Mouse (Mus musculus) cerebellum, adult 18-20 months (tissue): ENCODE data around the gene Atp2c2.

Experiments used
- DNase-seq, 2 experiments: peaks; one replicate each; pipeline ENCODE4 v3.0.0; 2021

Atp2c2 gene

DNA sequence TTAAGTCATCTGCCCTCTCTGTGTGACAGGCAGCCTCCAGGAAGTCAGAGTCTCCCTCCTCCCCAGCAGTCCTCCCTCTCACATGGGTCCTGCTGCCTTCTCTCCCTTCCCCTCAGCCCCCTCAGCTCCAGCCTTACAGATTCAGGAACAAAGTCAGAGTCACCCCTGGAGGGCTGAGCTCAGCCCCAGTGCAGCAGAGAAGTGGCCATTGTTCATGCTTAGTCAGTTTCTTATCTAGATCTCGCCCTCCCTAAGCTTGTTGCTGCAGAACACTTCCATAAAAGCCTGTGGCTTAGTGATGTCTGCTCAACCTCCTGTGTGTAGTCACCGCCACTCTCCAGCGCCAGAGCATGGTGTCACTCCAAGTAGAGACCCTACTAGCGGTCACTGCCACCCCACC lies 44.8 kb downstream of the Atp2c2 start:
- no peak for DNase-seq

DNA sequence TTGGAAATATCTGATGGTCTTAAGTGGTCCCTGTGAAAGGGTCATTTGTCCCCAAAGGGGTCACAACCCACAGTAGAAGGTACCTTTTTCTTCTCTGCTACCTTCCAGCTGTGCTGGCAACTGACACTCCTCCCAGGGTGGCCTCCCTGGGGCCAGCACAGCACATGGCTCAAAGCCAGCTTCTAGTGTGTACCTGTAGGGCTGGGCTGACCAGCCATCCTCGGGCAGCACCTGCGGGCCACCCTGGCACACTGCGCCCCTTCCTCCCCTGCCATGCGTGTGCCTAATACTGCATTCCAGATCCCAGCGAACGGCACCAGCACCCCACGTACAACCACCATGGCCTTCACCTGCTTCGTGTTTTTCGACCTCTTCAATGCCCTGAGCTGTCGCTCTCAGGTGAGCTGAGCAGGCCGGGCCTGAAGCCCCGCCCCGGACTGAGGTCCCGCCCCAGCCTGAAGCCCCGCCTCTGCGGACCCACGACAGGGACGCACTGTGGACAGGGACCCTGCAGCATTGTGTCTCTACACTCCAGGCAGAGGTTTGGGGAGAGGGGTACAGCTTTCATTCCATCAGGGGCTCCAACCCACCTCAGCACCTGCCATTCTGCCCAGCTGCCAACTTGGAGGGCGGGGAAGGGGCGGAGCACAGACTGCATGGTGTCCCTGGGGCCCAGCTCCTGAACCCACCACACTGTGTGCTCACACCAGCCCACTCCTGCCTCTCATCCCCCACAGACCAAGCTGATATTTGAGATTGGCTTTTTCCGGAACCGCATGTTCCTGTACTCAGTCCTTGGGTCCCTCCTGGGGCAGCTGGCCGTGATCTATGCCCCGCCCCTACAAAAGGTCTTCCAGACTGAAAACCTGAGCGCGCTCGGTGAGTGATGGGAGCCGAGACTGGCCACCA lies 55.7 kb downstream of the Atp2c2 start:
- no peak for DNase-seq

DNA sequence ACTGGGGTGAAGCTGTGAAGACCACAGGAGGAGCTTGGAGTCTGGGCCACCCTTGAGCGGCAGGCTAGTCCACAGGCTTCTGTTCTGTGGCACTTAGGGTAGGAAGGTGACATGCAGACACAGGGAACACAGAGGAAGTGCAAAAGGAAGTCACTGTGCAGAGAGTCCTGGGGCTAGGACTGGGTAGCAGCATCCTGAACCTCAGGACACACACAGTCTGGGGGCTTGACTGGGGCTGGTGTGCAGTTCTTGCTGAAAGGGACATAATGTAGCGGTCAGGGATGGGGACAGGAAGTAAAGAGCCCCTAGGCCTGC lies 56.3 kb downstream of the Atp2c2 start:
- DNase-seq: no peak

- no peak for DNase-seq
Observed at GRCm38 (mm10) chr8:119756538-119756937, 56.7 kb downstream of the Atp2c2 start.

DNA sequence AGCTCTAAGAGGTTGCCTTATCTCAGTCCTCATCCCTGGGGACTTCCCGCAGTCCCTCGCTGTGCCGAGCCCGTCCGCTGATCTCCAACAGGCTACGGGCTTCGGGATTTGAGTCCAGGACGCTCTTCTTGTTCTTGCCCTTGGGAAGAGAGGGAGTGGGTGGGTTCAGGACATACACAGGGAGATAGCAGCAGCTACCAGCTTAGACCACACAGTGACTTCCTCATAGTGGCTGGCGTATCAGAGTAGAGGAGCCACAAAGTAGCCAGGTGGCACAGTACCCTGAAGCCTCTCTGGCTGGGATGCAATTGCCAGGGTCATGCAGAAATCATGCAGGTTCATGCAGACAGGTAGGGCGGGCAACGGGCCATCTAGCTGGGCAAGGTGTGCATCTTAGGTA lies 61.9 kb downstream of the Atp2c2 start:
- no peak for DNase-seq

DNA sequence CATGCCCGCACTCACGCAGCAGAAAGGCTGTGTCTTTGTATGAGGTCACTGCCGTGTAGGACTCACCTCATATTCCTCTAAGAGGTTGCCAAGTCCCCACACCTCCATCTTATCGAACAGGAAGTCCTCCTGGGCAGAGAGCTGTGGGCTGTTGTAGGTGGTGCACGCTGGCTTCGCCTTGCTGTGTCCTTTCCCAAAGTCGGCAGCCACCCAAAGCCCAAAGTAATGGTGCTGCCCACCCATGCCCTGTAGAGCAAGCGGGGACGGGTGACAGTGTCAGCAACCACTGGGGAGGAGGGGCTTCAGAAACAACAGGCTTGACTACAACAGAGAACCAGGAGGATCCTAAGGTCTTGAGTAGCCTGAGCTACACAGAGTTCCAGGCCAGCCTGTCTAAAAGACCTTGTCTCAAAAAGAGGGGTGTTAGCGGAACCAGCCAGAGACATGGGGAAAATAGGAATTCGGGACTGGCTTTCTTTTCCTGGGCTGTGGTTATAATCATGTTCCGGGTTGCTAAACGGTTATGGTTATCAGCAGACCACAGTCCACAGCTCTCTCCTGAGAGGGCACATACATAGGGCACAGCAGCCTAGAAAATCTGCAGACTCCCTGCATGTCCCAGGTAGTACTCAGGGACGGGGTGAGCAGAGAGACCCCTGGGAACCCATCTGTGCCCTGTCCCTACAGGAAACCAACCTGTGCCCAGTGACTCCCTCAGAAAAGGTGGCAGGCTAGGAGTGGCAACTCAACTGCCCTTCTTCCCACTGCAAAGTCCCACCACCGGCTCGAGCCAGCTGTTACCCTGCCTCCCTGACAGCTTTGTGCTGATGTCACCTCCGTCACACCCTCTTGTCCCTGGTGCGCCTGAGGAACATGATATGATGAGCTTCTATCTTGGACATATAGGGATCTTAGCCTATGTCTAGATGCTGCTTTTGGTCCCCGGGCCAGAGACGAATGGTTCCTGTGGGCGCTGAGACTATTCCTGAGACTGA lies 62.7 kb downstream of the Atp2c2 start:
- no peak for DNase-seq

GRCm38 (mm10) chr8:119765311-119765710 lies 65.5 kb downstream of the Atp2c2 start:
- no peak for DNase-seq

GRCm38 (mm10) chr8:119765761-119766444 lies 66.1 kb downstream of the Atp2c2 start:
- DNase-seq: no peak

DNA sequence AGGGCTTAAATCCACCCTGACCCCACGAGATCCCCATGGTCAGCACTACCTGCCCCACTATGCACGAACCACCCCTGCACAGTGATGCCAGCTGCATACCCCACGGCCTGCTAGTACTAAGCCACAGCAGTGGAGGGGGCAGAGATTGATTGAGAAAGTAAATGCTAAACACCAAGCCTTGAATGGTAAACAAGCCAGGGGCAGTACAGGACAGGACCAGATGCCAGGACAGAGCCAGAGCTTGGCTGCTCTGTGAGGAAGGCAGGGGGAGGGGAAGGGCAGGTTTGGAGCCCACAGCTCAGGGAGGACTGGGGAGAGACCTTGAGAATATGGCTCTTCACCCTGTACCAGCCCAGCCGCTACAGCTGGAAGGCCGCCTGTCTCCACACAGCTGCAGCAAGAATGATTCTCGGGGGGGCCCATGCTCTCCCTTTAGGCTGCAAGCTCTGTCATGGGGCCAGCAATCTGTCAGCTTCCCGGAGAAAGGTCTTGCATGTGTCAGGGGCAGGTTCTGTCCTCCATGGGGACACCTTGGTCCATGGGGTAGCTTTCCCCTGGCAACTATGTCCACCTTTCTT lies 76.9 kb downstream of the Atp2c2 start:
- DNase-seq: no peak

GRCm38 (mm10) chr8:119777765-119778164 lies 78.0 kb downstream of the Atp2c2 start:
- DNase-seq: peak in 1 of 2 experiments; percentile 48

DNA sequence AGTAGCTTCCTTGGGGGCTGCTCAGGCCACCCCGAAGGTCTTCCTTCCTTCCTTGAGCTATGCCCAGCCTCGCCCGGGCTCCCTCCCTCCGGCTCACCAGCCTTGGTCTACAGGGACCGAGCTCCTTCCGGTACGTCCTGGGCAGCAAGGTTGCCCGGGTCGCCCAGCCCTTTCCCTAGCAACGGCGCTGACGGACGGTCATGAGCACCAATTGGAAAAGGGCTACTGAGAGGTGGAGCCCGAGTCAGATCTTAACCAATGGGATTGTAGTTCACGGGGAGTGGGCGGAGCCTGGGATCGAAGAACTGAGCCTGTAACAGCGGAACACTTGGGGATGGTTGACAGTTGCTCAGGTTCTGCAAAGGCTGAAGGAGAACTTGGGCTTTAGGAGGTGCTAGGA lies 78.5 kb downstream of the Atp2c2 start, which contains the start of gene Tldc1:
Gene Tldc1, minus strand, starts transcription at position 154 of the 400 bp plus-strand sequence.
- peak; percentile 99 for DNase-seq

DNA sequence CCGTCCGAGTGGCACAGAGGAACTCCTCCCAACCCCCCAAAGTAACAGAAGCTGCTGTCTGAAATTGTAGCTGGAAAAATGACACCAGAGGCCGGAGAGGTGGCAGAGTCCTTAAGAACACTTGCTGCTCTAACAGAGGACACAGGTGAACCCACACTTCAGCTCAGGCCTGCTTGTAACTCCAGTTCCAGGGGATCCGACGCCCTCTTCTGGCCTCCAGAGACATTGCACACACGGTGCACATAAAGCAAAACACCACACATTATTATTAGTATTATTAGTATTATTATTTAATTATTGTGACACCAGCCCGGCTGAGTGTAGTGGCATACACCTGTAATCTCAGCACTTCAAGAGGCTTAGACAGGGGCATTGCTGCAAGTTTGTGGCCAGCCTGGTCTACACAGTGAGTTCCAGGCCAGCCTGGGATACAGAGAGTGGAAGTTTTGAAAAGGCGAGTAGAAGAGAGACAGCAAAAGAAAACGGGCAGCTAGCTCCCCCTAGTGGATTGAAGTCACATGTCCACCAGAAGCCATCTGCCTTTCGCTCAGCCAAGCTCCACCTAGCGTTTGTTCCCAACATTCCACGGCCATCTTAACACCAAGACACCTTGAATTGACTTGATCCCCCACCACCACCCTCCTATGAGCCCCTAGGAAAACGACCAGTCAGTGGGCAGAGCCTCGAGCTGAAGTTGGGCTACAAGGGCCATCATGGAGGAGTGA lies 79.4 kb downstream of the Atp2c2 start:
- DNase-seq: peak; percentile 85 to 86

- DNase-seq: no peak
Observed at GRCm38 (mm10) chr8:119780402-119781049, 80.7 kb downstream of the Atp2c2 start.

DNA sequence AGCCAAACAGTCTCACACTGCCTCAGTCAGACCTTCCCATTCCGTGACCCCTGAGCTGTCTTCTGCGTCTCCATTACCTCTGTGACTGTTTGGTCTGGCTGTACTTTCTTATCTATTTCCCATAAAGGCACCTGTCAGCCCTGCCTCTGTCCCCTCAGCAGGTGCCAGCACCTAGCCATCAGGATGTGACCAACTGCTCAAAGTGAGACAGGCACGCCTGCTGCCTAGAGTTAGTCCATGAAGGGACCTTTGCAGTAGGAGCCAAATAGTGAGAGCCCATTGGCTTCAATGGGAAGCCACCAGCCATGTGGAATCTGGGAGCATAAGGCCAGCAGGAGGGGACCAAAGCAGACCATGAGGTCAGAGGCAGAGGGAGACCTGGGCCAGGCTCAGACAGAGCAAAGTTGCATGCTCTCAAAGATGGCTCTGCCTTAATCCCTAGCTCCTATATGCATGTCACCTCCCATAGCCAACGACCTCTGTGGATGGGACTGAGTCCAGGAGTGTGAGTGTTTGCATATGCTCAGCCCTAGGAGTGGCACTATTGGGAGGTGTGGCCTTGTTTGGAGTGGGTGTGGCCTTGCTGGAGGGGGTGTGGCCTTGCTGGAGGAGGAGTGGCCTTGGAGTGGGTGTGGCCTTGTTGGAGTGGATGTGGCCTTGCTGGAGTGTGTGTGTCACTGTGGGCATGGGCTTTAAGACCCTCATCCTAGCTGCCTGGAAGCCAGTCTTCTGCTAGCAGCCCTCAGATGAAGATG lies 81.5 kb downstream of the Atp2c2 start:
- no peak for DNase-seq

DNA sequence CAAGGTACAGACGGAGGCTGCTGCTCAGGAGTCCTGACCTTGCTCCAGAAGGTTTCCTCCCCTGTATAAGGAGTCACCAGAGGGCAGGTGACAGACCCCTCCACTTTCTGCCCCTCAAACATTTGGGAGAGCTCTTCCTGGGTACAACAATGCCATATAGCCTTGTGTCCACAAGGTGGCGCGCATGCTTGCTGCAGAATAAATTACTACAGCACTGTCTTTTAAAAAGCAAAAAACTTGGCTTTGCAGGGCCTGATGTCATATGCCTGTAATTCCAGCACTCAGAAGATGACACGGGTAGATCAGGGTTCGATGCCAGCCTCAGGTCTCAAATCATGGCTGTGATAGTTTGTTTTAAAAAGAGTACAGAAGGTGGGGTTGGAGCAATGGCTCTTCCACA lies 82.9 kb downstream of the Atp2c2 start:
- DNase-seq: peak; percentile 84 to 88

DNA sequence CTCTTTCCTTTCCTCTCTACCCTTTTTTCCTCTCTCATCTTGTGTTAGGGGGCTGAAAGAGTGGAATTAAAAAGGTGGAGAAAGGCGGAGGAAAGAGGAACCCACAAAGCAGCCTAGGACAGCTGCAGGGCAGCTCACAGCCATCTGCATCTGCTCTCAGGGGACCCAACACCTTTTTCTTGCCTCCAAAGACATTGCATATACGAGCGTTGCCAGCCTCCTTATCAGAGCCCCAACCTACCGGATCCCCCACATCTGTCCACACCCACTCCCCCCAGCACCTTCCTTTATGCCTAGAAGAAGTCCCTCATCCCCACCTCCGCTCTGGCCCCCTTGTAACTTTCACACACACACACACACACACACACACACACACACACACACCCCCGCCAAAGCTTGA lies 83.8 kb downstream of the Atp2c2 start:
- no peak for DNase-seq

- no peak for DNase-seq
Observed at GRCm38 (mm10) chr8:119784141-119784574, 84.3 kb downstream of the Atp2c2 start.

GRCm38 (mm10) chr8:119784676-119785075 lies 84.9 kb downstream of the Atp2c2 start:
- no peak for DNase-seq

DNA sequence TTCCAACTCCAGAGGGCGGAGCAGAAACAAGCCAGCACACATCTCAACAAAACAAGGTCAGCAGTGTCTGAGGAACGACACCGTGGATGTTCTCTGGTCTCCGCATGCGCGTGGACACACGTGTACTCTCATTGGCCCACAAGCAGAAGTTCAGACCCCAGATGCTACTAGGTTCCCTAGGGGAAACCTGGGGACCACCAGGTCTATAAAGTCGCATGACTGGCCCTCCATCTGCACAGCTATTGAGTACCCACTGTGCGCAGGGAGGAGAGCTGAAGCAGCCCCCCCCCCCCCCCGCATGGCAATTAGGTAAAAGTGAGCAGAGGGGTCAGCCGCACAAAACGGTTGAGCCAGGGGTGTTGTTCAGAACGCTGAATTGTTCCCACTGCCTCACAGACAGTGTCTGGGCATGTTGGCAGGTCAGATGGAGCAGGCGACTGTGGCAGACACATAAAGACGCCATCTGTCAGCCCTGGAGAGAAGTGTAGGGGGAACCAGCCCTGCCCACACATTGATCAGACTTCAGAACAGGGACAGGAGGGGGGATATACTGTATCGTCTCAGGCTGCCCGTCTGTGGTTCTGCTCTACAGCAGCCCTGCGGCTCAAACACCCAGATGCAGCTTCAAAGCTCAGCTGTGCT lies 86.1 kb downstream of the Atp2c2 start:
- peak in 1 of 2 experiments; percentile 53 for DNase-seq

DNA sequence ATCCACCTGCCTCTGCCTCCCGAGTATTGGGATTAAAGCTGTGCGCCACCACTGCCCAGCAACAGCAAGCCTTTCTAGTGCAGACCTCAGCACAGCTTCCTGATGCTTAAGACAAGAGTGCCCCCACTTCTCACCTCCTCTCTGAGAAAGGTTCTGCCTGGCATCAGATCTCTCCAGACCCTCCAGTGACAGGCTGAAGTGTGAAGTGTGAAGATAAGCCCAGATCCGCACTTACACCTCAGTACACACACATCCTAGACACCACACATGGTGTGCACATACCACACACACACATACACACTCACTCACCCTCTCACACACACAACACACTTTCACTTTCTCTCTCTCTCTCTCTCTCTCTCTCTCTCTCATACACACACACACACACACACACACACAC lies 87.1 kb downstream of the Atp2c2 start:
- no peak for DNase-seq
